Mouse (Mus musculus) heart, postnatal 25 days (tissue): ENCODE results near the gene Pate2. TPM values are rescaled to one million over a fixed set of nuclear protein-coding genes. Genes with fewer than 3 reads are reported as not detected.

ENCODE experiments used
- DNase-seq: peaks from one replicate; pipeline ENCODE4 v3.0.0; 2022; ENCODE audit warnings: low spot score
- intact Hi-C: fragments of 180-260 bp; cut with DNase I; formaldehyde crosslinking; loops from one replicate; pipeline ENCODE4 v1.15.1; 2025
- total RNA-seq, 2 experiments: library from RNA; stranded (reverse); gene quantifications; 2 replicates each; pipeline ENCODE4 v1.2.3; 2021

The Pate2 gene
- total RNA-seq, 2 experiments from 2014 or later = not detected

- no peak for DNase-seq
- intact Hi-C loops = no loop called here
Measured at GRCm38 (mm10) chr9:35648102-35648501, 78.0 kb downstream of the Pate2 start, which contains the start of gene Pate3. Gene Pate3 (minus strand): TSS chr9:35648202.

- no peak for DNase-seq
- intact Hi-C loops = no loop called here
Measured at GRCm38 (mm10) chr9:35673557-35673956, 103.5 kb downstream of the Pate2 start.

DNA sequence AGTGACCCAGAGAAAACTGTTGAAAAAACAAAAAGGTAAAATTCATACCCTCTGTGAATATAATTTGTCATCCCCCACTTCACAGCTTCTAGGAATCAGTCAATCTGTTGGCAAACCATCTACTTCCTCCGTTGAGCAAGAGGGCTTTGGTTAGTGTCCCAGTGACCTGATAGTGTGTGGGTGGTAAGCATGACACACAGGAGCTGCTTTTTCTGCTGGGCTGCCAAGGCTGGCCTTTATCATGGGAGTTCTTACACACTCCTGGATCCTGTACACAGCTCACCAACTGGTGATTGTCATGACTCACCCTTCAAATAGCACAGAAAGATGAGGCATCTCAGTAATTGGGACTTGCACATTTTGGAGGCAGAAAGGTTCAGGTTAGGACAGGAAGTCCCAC, 116.9 kb downstream of the Pate2 start, which contains the start of gene Pate1:
TSS of gene Pate1 (minus strand) at position 378 of the 400 bp plus-strand sequence.
- intact Hi-C loops = no loop called here
- no peak for DNase-seq

DNA sequence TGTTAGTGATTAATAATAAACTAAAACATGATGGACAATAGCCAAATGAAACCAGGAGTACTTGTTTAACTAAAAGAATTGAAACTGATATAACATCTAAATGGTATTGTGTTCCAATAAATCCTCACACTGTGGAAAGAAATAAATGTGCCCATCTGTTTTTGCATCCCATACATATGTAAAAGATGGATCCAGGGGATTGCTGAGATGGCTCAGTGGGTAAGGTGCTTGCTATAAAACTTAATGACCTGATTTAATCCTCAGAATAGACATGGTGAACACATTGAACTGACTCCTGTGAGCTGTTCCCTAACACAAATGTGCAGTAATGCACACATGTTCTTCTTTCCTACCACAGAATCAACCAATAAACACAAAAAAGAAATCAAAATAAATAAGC, 121.8 kb downstream of the Pate2 start:
- intact Hi-C loops = no loop called here
- DNase-seq = no peak

GRCm38 (mm10) chr9:35707265-35707664, 137.2 kb downstream of the Pate2 start:
- DNase-seq = no peak
- intact Hi-C loops = no loop called here

Other genes with a start within 250 kb of the Pate2 start
- 10 to 100 TPM; 14.0 to 16.1 TPM for gene Cdon, start 149.2 kb upstream of the Pate2 start, total RNA-seq
- gene Gm1113, start 52.0 kb upstream of the Pate2 start, total RNA-seq = not detected
- not detected for gene Ddx25, start 11.8 kb upstream of the Pate2 start, total RNA-seq
- 1 to 10 TPM; 6.6 to 7.5 TPM for gene Pus3, start 11.7 kb upstream of the Pate2 start, total RNA-seq
- gene Hyls1, start 114 bp downstream of the Pate2 start, total RNA-seq = 1 to 10 TPM; 2.2 to 2.6 TPM
- not detected for gene Pate4, start 41.7 kb downstream of the Pate2 start, total RNA-seq
- not detected for gene Pate3, start 77.9 kb downstream of the Pate2 start, total RNA-seq
- gene Pate1, start 117.1 kb downstream of the Pate2 start, total RNA-seq = not detected
- not detected for gene Gm17677, start 170.8 kb downstream of the Pate2 start, total RNA-seq
- gene Gm17727, start 207.8 kb downstream of the Pate2 start, total RNA-seq = not detected
- not detected for gene Gm27235, start 219.8 kb downstream of the Pate2 start, total RNA-seq
- gene D730048I06Rik, start 219.8 kb downstream of the Pate2 start, total RNA-seq = not detected